Mouse (Mus musculus) thymus, adult 2 months (tissue): Measurements from ENCODE around the gene Carmil1.

Source experiments
- CTCF ChIP-seq: fragments of 200-500 bp; IDR thresholded peaks from 2 replicates; pipeline ENCODE4 v1.5.1; 2012; ENCODE audit warnings: mild to moderate bottlenecking, control low read depth, low read length, moderate library complexity, borderline replicate concordance; ENCODE audit not compliant: control insufficient read depth, poor library complexity, insufficient read depth; ENCODE audit errors: extremely low read depth
- POLR2A ChIP-seq: fragments of 200-500 bp; IDR thresholded peaks from 2 replicates; pipeline ENCODE4 v1.6.1; 2012; ENCODE audit warnings: mild to moderate bottlenecking, low read length, control low read depth, moderate library complexity; ENCODE audit not compliant: control insufficient read depth, poor library complexity, insufficient read depth; ENCODE audit errors: extremely low read depth

DNA sequence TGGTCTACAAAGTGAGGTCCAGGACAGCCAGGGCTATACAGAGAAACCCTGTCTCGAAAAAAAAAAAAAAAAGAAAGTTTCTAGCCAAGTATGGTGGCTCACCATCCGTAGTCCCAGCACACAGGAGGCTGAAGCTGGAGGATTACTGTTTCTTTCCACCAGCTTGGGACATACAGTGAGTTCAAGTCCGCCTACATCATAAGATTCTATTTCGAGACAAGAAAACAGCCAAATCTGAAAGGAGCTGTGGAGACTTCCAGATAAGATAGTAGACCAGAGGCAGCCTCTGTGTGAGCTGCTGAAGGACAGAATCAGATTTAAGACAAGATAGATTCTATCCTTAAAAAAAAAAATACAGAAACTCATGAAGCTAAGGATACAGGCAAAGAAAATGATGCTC, 17.0 kb downstream of the Carmil1 start:
- TF ChIP-seq CTCF = no peak
- TF ChIP-seq POLR2A = no peak
